Mouse (Mus musculus) MEL-GATA-1-ER (cell line): ENCODE measurements at regions not wholly inside any gene's neighbourhood (a gene's known extent, or its start where the extent isn't known, plus 50 kb on each side); places are given as distances from the start of the nearest gene placed in this dataset.
"Not testable (repeated sequence)": the region's sequence is repeated elsewhere in the genome, so short reads cannot be mapped to it uniquely, and the experiment has no call there.

Source experiments
- DNase-seq: peaks from one replicate; pipeline ENCODE4 v3.0.0-alpha.2; 2012; ENCODE audit warnings: low read depth; ENCODE audit errors: extremely low read depth

DNA sequence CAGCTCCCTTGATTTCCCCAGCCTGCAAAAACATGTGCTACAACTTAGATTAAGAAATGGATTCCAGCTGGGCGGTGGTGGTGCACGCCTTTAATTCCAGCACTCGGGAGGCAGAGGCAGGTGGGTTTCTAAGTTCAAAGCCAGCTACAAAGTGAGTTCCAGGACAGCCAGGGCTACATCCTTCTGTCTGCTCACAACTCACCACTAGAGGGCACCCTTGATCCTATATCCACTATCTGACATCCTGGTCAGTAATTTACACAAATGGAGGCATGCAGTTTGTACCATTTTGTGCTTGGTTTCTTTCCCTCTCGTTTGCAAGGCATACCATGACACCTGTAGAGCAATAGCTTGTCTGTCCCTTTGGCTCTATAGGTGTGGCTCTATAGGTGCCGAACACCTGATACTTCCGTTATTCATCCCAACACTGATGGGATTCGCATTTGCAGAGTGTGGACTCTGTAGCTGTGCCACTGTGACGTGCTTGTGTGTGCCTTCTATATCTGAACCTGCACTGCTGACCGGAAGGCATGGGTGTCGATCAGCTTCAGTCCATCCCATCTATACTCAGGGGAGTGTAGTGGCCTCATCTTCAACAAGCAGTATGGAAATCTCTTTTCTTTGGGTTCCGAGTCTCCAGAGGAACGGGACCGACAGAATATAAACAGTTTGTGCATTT is 108.4 kb upstream of the Spata13 start:
- peak; percentile 38 for DNase-seq

GRCm38 (mm10) chr14:60525979-60526378 is 107.8 kb upstream of the Spata13 start:
- DNase-seq = no peak

GRCm38 (mm10) chr14:60526832-60527231 is 107.0 kb upstream of the Spata13 start:
- DNase-seq = no peak

DNA sequence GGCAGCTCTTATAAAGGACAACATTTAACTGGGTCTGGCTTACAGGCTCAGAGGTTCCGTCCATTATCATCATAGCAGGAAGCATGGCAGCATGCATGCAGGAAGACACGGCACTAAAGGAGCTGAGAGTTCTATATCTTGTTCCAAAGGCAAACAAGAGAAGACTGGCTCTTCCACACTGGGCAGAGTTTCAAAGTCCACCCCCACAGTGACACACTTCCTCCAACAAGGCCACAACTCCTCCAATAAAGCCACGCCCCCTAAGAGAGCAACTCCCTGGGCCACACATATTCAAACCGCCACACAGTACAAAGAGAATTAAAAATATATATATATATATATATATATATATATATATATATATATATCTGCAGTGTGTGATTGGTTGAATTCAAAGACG is 105.8 kb upstream of the Spata13 start:
- peak; percentile 6 for DNase-seq

DNA sequence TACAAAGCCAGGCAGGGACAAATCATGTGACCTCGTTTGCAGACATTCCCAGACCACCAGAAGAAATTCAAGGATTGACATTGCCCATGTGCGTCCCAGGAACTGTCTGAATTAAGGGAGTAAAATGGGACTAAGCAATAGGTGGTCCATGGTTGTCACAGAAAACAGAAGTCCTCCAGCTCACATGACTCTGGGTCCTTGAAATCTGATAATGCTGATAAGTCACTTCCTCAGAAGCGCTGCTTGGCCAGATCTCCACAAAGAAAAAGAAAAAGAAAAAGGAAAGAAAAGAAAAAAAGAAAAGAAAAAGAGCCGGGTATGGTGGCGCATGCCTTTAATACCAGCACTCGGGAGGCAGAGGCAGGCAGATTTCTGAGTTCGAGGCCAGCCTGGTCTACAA is 105.3 kb upstream of the Spata13 start:
- DNase-seq = peak; percentile 8

- no peak for DNase-seq
Observed at GRCm38 (mm10) chr14:60529022-60529421, 104.8 kb upstream of the Spata13 start.

- no peak for DNase-seq
Observed at GRCm38 (mm10) chr14:60529646-60530347, 104.0 kb upstream of the Spata13 start.

GRCm38 (mm10) chr14:60530348-60530711 is 103.5 kb upstream of the Spata13 start:
- DNase-seq = no peak

DNA sequence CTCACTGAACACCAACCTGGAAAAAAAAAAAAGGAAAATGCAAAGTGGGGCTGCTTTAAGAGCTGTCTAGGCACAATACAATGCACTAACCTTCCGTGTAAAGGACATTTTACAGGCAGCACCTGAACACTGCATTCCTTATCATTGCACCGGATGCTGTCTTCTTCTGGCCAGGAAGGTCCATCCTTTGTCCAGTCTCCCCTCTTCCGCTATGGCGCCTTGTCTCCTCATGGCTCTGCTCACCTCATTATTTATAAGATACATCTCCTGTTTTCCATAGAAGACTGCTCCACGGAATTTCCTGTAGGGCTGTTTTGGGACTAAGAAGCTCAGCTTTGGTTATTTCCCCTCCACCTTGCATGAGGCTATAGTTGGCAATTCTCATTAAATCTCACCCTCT is 102.8 kb upstream of the Spata13 start:
- DNase-seq = no peak

DNA sequence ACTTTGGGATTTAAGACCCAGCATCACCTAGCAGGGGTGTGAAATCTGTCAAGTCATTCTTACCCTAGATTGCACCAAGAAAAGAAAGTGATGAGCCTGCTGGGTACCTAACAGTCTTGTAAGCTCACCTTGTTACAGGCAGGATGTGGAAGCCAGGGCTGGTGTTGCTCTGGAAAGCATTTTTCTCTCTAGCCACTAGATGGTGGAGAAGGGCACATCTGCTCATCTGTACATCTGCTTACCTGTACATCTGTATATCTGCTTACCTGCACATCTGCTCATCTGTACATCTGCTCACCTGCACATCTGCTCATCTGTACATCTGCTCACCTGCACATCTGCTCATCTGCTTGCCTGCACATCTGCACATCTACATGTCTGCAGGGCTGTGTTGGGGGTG is 102.0 kb upstream of the Spata13 start:
- DNase-seq = no peak

- no peak for DNase-seq
Observed at GRCm38 (mm10) chr14:60533452-60534224, 100.2 kb upstream of the Spata13 start.

- no peak for DNase-seq
Observed at GRCm38 (mm10) chr14:60539040-60539439, 94.8 kb upstream of the Spata13 start.

DNA sequence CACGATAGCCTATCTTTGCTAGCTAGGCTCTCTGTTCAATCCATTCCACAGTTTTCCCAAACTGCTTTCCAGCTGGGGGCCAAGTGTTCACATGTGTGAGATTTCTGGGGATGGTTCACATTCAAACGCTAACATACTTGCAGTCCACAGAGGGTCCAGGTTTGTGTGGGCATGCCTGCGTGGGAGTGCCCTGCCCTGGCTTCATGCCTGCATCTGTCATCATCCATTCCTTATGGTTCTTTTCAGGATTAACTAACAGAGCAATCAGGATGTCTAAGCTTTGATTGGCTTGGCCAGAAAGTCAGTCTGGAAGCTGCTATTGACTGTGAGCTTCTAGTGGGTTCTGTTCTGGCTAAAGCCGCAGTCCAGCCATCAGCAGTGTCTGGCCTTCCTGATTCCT is 93.7 kb upstream of the Spata13 start:
- no peak for DNase-seq

- DNase-seq = no peak
Observed at GRCm38 (mm10) chr14:60541596-60541995, 92.2 kb upstream of the Spata13 start.

- no peak for DNase-seq
Observed at GRCm38 (mm10) chr14:60544767-60545166, 89.0 kb upstream of the Spata13 start.

GRCm38 (mm10) chr14:60554222-60554740 is 79.5 kb upstream of the Spata13 start:
- no peak for DNase-seq

DNA sequence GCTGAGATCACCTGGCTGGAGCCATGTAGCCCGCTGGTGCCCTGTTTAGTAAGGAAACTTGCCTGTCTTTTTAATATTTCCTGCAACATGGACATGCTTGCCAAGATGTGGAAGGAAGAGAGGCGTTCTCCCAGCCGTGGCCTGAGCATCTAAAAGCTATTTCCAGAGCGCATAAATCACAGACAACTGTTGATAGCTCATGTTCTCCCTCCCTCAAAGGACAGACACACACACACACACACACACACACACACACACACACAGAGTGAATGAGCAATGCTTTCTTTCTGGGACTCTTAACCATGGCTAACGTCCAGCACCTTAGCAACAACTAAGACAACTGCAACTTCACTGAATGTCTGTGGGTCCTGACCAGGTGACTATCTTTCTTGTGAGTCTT is 77.3 kb upstream of the Spata13 start:
- DNase-seq = no peak

GRCm38 (mm10) chr14:60557020-60557419 is 76.8 kb upstream of the Spata13 start:
- DNase-seq = no peak

DNA sequence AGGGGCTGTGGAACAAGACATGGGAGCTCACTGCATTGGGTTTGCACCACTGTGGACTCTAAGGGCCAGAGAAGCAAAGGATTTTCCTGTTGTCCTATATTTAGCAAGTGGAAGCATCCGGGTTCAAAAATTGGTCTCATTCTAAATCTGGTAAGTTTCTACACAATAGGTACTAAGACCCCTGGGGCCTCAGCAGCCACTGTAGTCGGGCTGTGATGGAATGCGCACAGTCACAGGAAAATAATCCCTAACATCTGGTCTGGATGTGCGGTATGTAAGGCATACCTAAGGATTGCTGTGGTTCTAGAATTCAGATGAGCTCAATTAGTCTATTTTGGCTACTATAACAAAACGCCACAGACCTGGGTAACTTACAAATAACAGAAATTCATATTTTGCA is 74.4 kb upstream of the Spata13 start:
- no peak for DNase-seq

- DNase-seq = peak; percentile 17
Observed at GRCm38 (mm10) chr14:60559826-60560529, 73.8 kb upstream of the Spata13 start.

DNA sequence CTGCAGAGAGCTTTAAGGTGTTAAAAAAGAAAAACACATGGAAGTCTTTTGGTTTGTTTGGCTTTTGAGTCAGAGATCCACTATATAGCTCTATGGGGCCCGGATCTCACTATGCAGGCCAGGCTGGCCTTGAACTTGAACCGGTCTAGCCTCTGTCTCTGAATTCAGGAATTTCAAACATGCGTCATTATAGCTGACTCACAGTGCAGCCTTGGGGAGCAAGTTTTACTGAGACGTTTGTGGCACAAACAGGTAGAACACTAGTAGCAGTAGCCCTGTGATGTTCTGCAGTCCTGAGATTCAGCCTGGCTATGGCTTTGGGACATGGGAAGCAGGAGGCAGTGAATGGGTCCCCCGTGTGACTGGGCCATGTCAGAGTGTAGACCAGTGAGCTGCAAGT is 57.5 kb upstream of the Spata13 start:
- DNase-seq = no peak

DNA sequence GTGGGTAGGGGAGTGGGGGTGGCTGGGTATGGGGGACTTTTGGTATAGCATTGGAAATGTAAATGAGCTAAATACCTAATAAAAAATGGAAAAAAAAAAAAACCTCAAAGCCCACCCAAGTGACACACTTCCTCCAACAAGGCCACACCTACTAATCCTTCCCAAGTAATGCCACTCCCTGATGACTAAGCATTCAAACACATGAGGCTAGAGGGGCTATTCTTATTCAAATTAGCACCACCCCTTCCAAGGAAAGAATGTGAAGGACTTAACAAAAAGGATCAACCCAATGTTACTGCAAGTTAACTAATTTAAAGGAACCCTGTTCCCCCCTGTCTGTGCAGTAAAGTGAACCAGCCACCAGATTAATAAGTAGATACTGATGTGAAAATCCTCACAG is 53.7 kb upstream of the Spata13 start:
- not testable (repeated sequence) for DNase-seq
